Mouse (Mus musculus): ENCODE results near the gene Arhgap5. TPM values are rescaled to one million over a fixed set of nuclear protein-coding genes. Genes with fewer than 3 reads are reported as not detected.

The Arhgap5 gene
- total RNA-seq (2014; rRNA removed) (54.7 and 55.1 TPM in 2 replicates), polyA plus RNA-seq (2015; fragmentation: Nextera tagmentation; extraction: Ambion mirVana) (35.6 and 35.7 TPM in 2 replicates)

DNA sequence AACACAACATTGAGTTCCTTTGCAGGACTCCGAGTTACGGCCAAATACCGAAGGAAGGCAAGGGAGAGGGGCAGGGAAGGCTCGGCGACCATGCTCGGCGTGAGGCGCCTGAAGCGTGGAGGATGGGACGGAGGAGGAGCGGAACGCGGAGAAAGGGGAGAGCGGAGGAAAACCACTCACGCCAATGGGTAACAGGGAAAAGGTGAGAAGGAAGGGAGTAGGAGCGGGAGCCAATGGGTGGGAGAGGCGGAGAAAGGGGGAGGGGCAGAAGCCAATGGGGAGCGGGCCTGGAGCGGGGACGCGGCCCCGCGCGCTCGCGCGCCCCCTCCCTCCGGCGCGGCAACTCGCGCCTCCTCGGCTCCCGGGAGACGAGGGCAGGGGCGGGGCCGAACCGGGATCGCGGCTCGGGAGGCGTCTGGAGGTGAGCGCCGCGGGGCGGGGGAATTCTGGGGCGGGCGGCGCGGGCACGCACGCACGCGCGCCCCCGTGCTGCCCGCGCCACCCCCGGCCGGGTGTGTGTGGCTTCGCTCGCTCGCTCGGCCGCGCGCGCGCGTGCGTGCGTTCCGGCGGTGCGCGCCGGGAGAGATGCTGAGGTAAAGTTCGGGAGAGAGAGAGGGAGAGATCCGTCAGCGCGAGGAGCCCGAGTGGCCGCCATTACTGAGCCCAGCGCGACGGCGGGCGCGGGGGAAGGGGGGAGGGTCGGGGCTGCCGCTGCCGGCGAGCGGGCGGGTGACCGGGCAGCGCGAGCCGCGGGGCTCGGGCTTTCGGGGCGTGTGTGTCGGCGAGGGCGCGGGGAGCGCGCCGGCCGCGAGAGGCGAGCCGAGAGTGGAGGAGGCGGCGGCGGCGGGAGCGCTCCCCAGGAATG lies at the start of gene Arhgap5:
Gene Arhgap5, plus strand, starts transcription at position 517 of the 865 bp plus-strand sequence.
- under 1% methylated on average over 61 of the region's 119 CpGs for WGBS
- DNase-seq (ENCODE audit: low spot score) (peak; percentile 99), ATAC-seq (peak; percentile 98)
- no peak for TF ChIP-seq CTCF (IDR thresholded peaks at IDR 0.05; ENCODE audit: low read depth)
- H3K36me3 ChIP-seq (ENCODE audit: insufficient read depth, low read length) = no peaks in the 10 kb centered on the region
- H3K27me3 ChIP-seq (ENCODE audit: insufficient read depth, low read length) = no peaks in the 10 kb centered on the region
- H3K4me3 ChIP-seq (ENCODE audit: low read length) = peak within 1 kb of the TSS; percentile 99
- H3K9ac ChIP-seq (replicated peaks; ENCODE audit: low read length) = peak within 1 kb of the TSS; percentile 99
- H3K4me2 ChIP-seq (ENCODE audit: low read depth, low read length) = peak within 1 kb of the TSS; percentile 77
- H3K4me1 ChIP-seq (ENCODE audit: insufficient read depth, low read length) = no peaks in the 10 kb centered on the region
- peak within 1 kb of the TSS; percentile 99 for H3K27ac ChIP-seq
- H3K9me3 ChIP-seq (ENCODE audit: low read length) = no peaks in the 10 kb centered on the region

DNA sequence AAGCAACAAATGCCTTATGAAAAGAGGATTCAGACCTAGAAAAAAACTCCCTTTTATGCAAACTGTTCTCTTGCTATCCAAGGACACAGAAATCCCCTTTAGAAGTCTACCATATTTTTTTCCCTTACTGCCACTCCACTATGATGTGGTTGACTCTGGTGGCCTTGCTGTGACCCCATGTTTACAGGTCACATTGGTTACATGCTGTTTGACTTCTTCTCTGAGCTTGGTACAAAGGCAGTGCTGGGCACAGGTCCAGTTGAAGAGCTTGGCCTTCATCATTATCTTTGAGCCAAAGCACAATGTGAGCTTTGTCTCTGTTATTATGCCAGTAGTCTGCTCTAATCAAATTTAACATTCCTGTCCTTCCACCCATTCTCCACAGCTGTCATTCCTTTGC lies 39.2 kb upstream of the Arhgap5 start:
- Histone ChIP-seq H3K27me3 (ENCODE audit: insufficient read depth, low read length) (no peaks in the 10 kb centered on the region), H3K9me3 (ENCODE audit: low read length) (no peaks in the 10 kb centered on the region), H3K4me3 (ENCODE audit: low read length) (no peak overlapping the region), H3K4me1 (ENCODE audit: insufficient read depth, low read length) (peaks cover 8% of the 10 kb centered on the region; the same call in 1 of the 2 replicates), H3K9ac (replicated peaks; ENCODE audit: low read length) (no peak overlapping the region), H3K36me3 (ENCODE audit: insufficient read depth, low read length) (no peaks in the 10 kb centered on the region), H3K4me2 (ENCODE audit: low read depth, low read length) (no peak overlapping the region), H3K27ac (no peak overlapping the region)
- DNase-seq (ENCODE audit: low spot score) (no peak), ATAC-seq (no peak)
- no peak for TF ChIP-seq CTCF (IDR thresholded peaks at IDR 0.05; ENCODE audit: low read depth)

DNA sequence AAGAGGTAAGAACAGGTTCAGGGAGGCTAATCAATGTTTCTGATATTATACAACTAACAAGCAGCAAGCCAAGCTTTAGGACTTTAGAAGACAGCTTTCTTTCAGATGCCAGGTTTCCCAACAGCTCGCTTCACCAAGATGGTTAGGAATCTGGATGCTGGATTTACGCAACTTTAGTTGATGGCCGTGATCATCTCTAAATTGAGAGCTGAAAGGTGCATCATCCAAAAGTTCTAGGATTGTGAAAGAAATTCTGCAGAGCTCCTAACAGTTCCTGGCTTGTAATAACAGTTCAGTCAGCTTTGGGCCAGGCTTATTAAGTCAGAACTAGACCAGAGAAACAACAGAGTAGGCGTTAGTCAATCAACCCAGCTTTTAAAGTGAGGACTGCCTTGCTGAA lies 32.2 kb upstream of the Arhgap5 start:
- TF ChIP-seq CTCF (IDR thresholded peaks at IDR 0.05; ENCODE audit: low read depth) = no peak
- no peak for DNase-seq (ENCODE audit: low spot score)
- 91% methylated on average over 4 of the region's 4 CpGs for WGBS
- Histone ChIP-seq H3K27me3 (ENCODE audit: insufficient read depth, low read length) (no peaks in the 10 kb centered on the region), H3K36me3 (ENCODE audit: insufficient read depth, low read length) (no peaks in the 10 kb centered on the region), H3K4me1 (ENCODE audit: insufficient read depth, low read length) (no peaks in the 10 kb centered on the region), H3K9me3 (ENCODE audit: low read length) (no peaks in the 10 kb centered on the region), H3K9ac (replicated peaks; ENCODE audit: low read length) (no peak overlapping the region), H3K4me3 (ENCODE audit: low read length) (no peak overlapping the region), H3K27ac (no peak overlapping the region), H3K4me2 (ENCODE audit: low read depth, low read length) (no peak overlapping the region)
- ATAC-seq = no peak

DNA sequence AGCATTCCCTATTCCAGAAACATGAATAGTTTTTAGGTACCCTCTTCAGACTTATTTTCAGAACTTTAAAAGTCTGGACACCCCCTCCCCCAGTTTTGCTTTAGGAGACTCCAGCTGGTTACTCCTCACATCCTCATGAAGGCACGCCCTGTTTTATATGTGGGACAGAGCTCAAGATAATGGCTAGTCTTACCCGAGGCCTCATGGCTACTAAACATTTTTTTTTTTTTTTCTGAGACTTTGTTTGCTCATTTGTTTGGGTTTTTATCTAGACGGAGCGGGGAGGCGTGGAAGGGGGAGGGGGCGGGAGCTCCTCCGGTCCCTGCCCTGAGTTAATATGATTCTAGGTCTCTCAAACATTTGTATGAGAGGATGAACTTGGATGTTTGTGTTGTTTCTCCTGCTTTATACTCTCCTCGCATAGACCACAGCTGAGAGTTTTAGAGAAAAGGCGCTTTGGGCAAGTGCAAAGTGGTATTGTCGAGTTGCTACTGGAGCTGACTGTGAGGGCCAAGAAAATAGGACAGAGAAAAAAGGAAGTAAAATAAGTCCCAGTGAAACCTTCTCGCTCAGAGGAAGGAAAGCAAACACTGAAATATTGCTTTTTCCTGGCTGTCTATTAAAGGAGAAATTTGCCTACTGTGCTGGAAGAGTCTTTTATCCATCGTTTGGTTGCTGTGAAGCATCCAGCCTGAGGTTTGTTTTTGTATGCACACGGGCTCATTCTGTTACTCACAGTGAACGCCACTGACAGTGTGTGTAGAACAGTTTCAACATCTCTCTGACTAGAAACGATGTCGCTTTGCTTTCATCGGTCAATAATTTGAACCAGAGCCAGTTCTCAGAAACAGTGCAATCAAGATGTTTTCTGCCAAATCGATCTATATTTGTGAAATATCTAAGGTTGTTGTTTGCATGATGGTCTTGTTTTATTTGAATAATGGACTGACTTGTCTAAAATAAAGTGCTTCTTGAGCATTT lies 29.5 kb upstream of the Arhgap5 start:
- TF ChIP-seq CTCF (IDR thresholded peaks at IDR 0.05; ENCODE audit: low read depth) = no peak
- ATAC-seq = peak; percentile 72; the same call in 1 of the 2 replicates
- H3K27me3 ChIP-seq (ENCODE audit: insufficient read depth, low read length) = no peaks in the 10 kb centered on the region
- H3K27ac ChIP-seq = peak overlapping the region; percentile 17
- peak overlapping the region; percentile 13 for H3K4me2 ChIP-seq (ENCODE audit: low read depth, low read length)
- H3K9me3 ChIP-seq (ENCODE audit: low read length) = no peaks in the 10 kb centered on the region
- no peak overlapping the region for H3K4me3 ChIP-seq (ENCODE audit: low read length)
- DNase-seq (ENCODE audit: low spot score) = peak; percentile 47
- 32% methylated on average over 18 of the region's 18 CpGs for WGBS
- H3K36me3 ChIP-seq (ENCODE audit: insufficient read depth, low read length) = no peaks in the 10 kb centered on the region
- no peaks in the 10 kb centered on the region for H3K4me1 ChIP-seq (ENCODE audit: insufficient read depth, low read length)
- H3K9ac ChIP-seq (replicated peaks; ENCODE audit: low read length) = no peak overlapping the region

DNA sequence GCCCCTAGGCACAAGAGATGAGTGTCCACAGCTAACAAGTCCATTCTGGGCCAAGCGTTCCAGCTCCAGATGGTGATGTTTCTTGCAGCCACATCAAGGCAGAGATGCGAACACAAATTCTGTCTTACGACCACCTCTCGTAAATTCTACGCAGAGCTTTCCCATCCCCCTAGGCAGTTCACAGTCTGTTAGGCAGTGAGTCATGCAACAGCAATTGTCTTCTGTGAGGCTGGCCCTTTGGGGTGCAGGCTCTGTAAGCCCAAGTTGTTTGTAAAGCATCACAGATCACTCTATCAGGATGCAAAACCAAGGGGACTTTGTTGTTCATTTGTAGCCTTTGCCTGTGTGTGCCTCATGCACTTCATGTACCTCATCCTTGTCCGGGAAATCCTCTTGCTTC lies 27.7 kb upstream of the Arhgap5 start:
- DNase-seq (ENCODE audit: low spot score) (no peak), ATAC-seq (no peak)
- Histone ChIP-seq H3K4me3 (ENCODE audit: low read length) (no peak overlapping the region), H3K9ac (replicated peaks; ENCODE audit: low read length) (no peak overlapping the region), H3K4me2 (ENCODE audit: low read depth, low read length) (no peak overlapping the region), H3K27me3 (ENCODE audit: insufficient read depth, low read length) (no peaks in the 10 kb centered on the region), H3K36me3 (ENCODE audit: insufficient read depth, low read length) (no peaks in the 10 kb centered on the region), H3K9me3 (ENCODE audit: low read length) (no peaks in the 10 kb centered on the region), H3K4me1 (ENCODE audit: insufficient read depth, low read length) (no peaks in the 10 kb centered on the region), H3K27ac (no peak overlapping the region)
- no peak for TF ChIP-seq CTCF (IDR thresholded peaks at IDR 0.05; ENCODE audit: low read depth)
- 70% methylated on average over 6 of the region's 6 CpGs for WGBS

GRCm38 (mm10) chr12:52478611-52479010 lies 25.2 kb upstream of the Arhgap5 start:
- Histone ChIP-seq H3K4me2 (ENCODE audit: low read depth, low read length) (no peak overlapping the region), H3K36me3 (ENCODE audit: insufficient read depth, low read length) (no peaks in the 10 kb centered on the region), H3K9ac (replicated peaks; ENCODE audit: low read length) (no peak overlapping the region), H3K4me3 (ENCODE audit: low read length) (no peak overlapping the region), H3K9me3 (ENCODE audit: low read length) (no peaks in the 10 kb centered on the region), H3K27ac (no peak overlapping the region), H3K27me3 (ENCODE audit: insufficient read depth, low read length) (no peaks in the 10 kb centered on the region), H3K4me1 (ENCODE audit: insufficient read depth, low read length) (no peaks in the 10 kb centered on the region)
- DNase-seq (ENCODE audit: low spot score) (no peak), ATAC-seq (no peak)
- 45% methylated on average over 8 of the region's 8 CpGs for WGBS
- no peak for TF ChIP-seq CTCF (IDR thresholded peaks at IDR 0.05; ENCODE audit: low read depth)
